Mouse (Mus musculus) ES-Bruce4 (cell line): ENCODE measurements around the gene Rerg.

ENCODE experiments used
- CTCF ChIP-seq: IDR thresholded peaks from one replicate; pipeline ENCODE4 v1.8.1; 2011; ENCODE audit warnings: low read depth, low read length
- EP300 ChIP-seq: IDR thresholded peaks from 2 replicates; pipeline ENCODE4 v1.6.1; 2011; ENCODE audit warnings: low read depth, low read length; ENCODE audit not compliant: insufficient read depth
- POLR2A ChIP-seq: IDR thresholded peaks from one replicate; pipeline ENCODE4 v1.8.1; 2011; ENCODE audit warnings: low read length; ENCODE audit not compliant: insufficient read depth

GRCm38 (mm10) chr6:137153021-137153420 is 17.3 kb downstream of the Rerg start:
- TF ChIP-seq CTCF = no peak
- no peak for TF ChIP-seq POLR2A
- no peak for TF ChIP-seq EP300
